Comparison of ENCODE assay signal across 14 mouse cellular contexts in the genomic region with DNA sequence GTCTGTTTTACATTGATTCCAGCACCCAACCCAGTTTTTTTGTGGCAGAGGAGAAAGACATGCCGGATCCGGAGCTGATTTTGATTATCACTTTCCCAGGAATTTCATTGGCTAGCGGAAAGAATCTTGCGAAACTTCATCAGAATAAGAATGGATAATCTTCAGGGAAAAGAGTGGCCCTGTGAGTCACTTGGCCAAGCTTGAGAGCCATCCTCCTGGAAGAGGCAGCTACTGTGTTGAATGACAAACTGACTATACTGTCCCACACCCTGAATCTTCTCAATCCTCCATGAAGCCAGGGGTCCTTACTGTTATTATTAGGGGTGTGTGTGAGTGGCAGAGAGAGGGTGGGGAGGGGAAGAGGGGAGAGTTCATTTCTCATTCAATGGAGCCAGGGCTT. TPM values are rescaled to one million over a fixed set of nuclear protein-coding genes. Genes with fewer than 3 reads are reported as not detected.
DNase-seq lines count a peak whose midpoint lies in the region; ATAC-seq and TF ChIP-seq lines count a peak whose summit lies in the region.
"Had no signal": no experiment of that assay in that cellular context is flagged by ENCODE, and none has a peak within 500 bp of the region (broad histone marks: within the 10 kb centered on the region; RNA-seq: fewer than 3 reads in every experiment).

No protein-coding gene starts in this region.

- ATAC-seq in kidney, embryonic 15.5 days (replicated peaks; ENCODE audit: low FRiP score) = no peak
- ATAC-seq in stomach, embryonic 14.5 days (ENCODE audit: insufficient number of reproducible peaks, insufficient read depth, low FRiP score, low read depth) = no peak
- ATAC-seq in stomach, postnatal 0 days (ENCODE audit: low FRiP score, low TSS enrichment) = no peak
- ATAC-seq: activated CD4-positive, CD25-positive, alpha-beta regulatory T cell, adult 4 months; midbrain, embryonic 13.5 days had no signal

- intact Hi-C loops in gastrocnemius, adult 2 months (cut with DNase I) = no loop called here

- no peak overlapping the region for H3K4me3 ChIP-seq in gastrocnemius, adult 2 months
- no peak overlapping the region for H3K4me3 ChIP-seq in kidney, embryonic 15.5 days (replicated peaks)
- no peak overlapping the region for H3K4me3 ChIP-seq in stomach, embryonic 14.5 days (ENCODE audit: low read depth, low read length)
- no peak overlapping the region for H3K4me3 ChIP-seq in stomach, postnatal 0 days (ENCODE audit: low read depth, low read length)
- H3K4me3 ChIP-seq: midbrain, embryonic 13.5 days had no signal

- H3K4me2 ChIP-seq in kidney, embryonic 15.5 days = 0 out of 2 replicates have a peak overlapping the region, but pooled peaks have one; percentile 21
- no peak overlapping the region for H3K4me2 ChIP-seq in stomach, embryonic 14.5 days (replicated peaks; ENCODE audit: low read depth, low read length)
- H3K4me2 ChIP-seq in stomach, postnatal 0 days (replicated peaks; ENCODE audit: low read depth) = no peak overlapping the region
- H3K4me2 ChIP-seq: midbrain, embryonic 13.5 days had no signal

- DNase-seq in gastrocnemius, adult 2 months = no peak
- no peak for DNase-seq in gastrocnemius, postnatal 25 days
- no peak for DNase-seq in kidney, postnatal 4 days
- no peak for DNase-seq in stomach, postnatal 0 days (ENCODE audit: low spot score)
- no peak for DNase-seq in frontal cortex, postnatal 10 days (ENCODE audit: low spot score in 2 of 2)
- no peak for DNase-seq in layer of hippocampus, postnatal 14 days (ENCODE audit: low spot score in 2 of 2)
- DNase-seq: cerebellum, adult 18-20 months; layer of hippocampus, adult 9-11 months had no signal

- 0 out of 2 replicates have a peak, but pooled peaks cover 5% of the 10 kb centered on the region for H3K36me3 ChIP-seq in kidney, embryonic 15.5 days
- H3K36me3 ChIP-seq in stomach, embryonic 14.5 days (ENCODE audit: control insufficient read depth, insufficient read depth, low read length) = no peaks in the 10 kb centered on the region; the same call in 1 of the 2 replicates
- H3K36me3 ChIP-seq in stomach, postnatal 0 days (ENCODE audit: control insufficient read depth, insufficient read depth, low read length) = peaks cover 3% of the 10 kb centered on the region; the same call in 1 of the 2 replicates

- WGBS in kidney, embryonic 15.5 days = 81% methylated on average over 4 of the region's 4 CpGs
- WGBS in stomach, embryonic 14.5 days = 86% methylated on average over 4 of the region's 4 CpGs
- 68% methylated on average over 4 of the region's 4 CpGs for WGBS in stomach, postnatal 0 days

- no peak for TF ChIP-seq EP300 in stomach, postnatal 0 days (optimal IDR thresholded peaks at IDR 0.05)

- H3K4me1 ChIP-seq in kidney, embryonic 15.5 days = peaks cover 79% of the 10 kb centered on the region
- peaks cover 59% of the 10 kb centered on the region for H3K4me1 ChIP-seq in stomach, embryonic 14.5 days (ENCODE audit: control insufficient read depth, insufficient read depth, low read length)
- H3K4me1 ChIP-seq in stomach, postnatal 0 days (replicated peaks; ENCODE audit: control insufficient read depth, insufficient read depth) = 0 out of 2 replicates have a peak, but pooled peaks cover 3% of the 10 kb centered on the region

- no peaks in the 10 kb centered on the region for H3K27me3 ChIP-seq in kidney, embryonic 15.5 days
- H3K27me3 ChIP-seq in stomach, embryonic 14.5 days (ENCODE audit: control insufficient read depth, insufficient read depth, low read length) = no peaks in the 10 kb centered on the region
- no peaks in the 10 kb centered on the region for H3K27me3 ChIP-seq in stomach, postnatal 0 days (ENCODE audit: control insufficient read depth, insufficient read depth, low read length)
- H3K27me3 ChIP-seq: midbrain, embryonic 13.5 days had no signal

- no peaks in the 10 kb centered on the region for H3K9me3 ChIP-seq in kidney, embryonic 15.5 days (replicated peaks)
- no peaks in the 10 kb centered on the region for H3K9me3 ChIP-seq in stomach, embryonic 14.5 days (ENCODE audit: control insufficient read depth, low read depth, low read length)
- no peaks in the 10 kb centered on the region for H3K9me3 ChIP-seq in stomach, postnatal 0 days (ENCODE audit: control insufficient read depth, low read length)
- H3K9me3 ChIP-seq: midbrain, embryonic 13.5 days had no signal

- no peak for TF ChIP-seq CTCF in gastrocnemius, adult 2 months (IDR thresholded peaks at IDR 0.05)
- no peak for TF ChIP-seq CTCF in stomach, postnatal 0 days (IDR thresholded peaks at IDR 0.05; ENCODE audit: low read depth)

- H3K9ac ChIP-seq in kidney, embryonic 15.5 days = no peak overlapping the region
- no peak overlapping the region for H3K9ac ChIP-seq in stomach, embryonic 14.5 days (replicated peaks; ENCODE audit: low read depth, low read length)
- no peak overlapping the region for H3K9ac ChIP-seq in stomach, postnatal 0 days (ENCODE audit: low read length)
- H3K9ac ChIP-seq: midbrain, embryonic 13.5 days had no signal

- peak overlapping the region; percentile 57 for H3K27ac ChIP-seq in gastrocnemius, adult 2 months
- H3K27ac ChIP-seq in kidney, embryonic 15.5 days = peak overlapping the region; percentile 67
- peak overlapping the region; percentile 69; the same call in 1 of the 2 replicates for H3K27ac ChIP-seq in stomach, embryonic 14.5 days (ENCODE audit: low read length)
- no peak overlapping the region for H3K27ac ChIP-seq in stomach, postnatal 0 days (replicated peaks)
- H3K27ac ChIP-seq: midbrain, embryonic 13.5 days had no signal

RNA-seq across cellular contexts. Expression of a gene that starts 7.7 kb away (rescaled TPM):
- 10 to 100 TPM; 85.1 to 87.6 TPM for total RNA-seq in gastrocnemius, adult 2 months (2021)
- 10 to 100 TPM; 75.1 to 79.4 TPM for total RNA-seq in gastrocnemius, postnatal 25 days (2021)
- polyA plus RNA-seq in kidney, embryonic 15.5 days (2015; fragmentation: Nextera tagmentation; extraction: Ambion mirVana) = 221 and 222 TPM in 2 replicates
- 176 and 186 TPM in 2 replicates for polyA plus RNA-seq in stomach, embryonic 14.5 days (2014; fragmentation: Nextera tagmentation; extraction: Ambion mirVana)
- polyA plus RNA-seq in stomach, postnatal 0 days (2015; fragmentation: Nextera tagmentation; extraction: Ambion mirVana) = 37.9 and 42.5 TPM in 2 replicates
- total RNA-seq in layer of hippocampus, postnatal 14 days (2021) = 100 to 1,000 TPM; 116 to 118 TPM

RNA-seq across cellular contexts. Expression of a gene that starts 56.1 kb away (rescaled TPM):
- not detected for total RNA-seq in gastrocnemius, adult 2 months (2021)
- not detected for total RNA-seq in gastrocnemius, postnatal 25 days (2021)
- polyA plus RNA-seq in kidney, embryonic 15.5 days (2015; fragmentation: Nextera tagmentation; extraction: Ambion mirVana) = 1.4 and 1.5 TPM in 2 replicates
- polyA plus RNA-seq in stomach, embryonic 14.5 days (2014; fragmentation: Nextera tagmentation; extraction: Ambion mirVana) = 1.4 and 1.5 TPM in 2 replicates
- polyA plus RNA-seq in stomach, postnatal 0 days (2015; fragmentation: Nextera tagmentation; extraction: Ambion mirVana) = 1.7 and 2.1 TPM in 2 replicates
- total RNA-seq in layer of hippocampus, postnatal 14 days (2021) = 1 to 10 TPM in 1 of 2 experiments, under 1 TPM in 1; 0.46 to 1.0 TPM
- total RNA-seq: MEL had no signal
- polyA plus RNA-seq: activated CD4-positive, CD25-positive, alpha-beta regulatory T cell, adult 4 months; midbrain, embryonic 13.5 days; neural tube, embryonic 14.5 days had no signal
